Mouse (Mus musculus) olfactory bulb, adult 2 months (tissue): Measurements from ENCODE around the gene Mon2.

Experiments used
- CTCF ChIP-seq: fragments of 200-500 bp; IDR thresholded peaks from 2 replicates; pipeline ENCODE4 v1.5.1; 2012; ENCODE audit warnings: low read depth, mild to moderate bottlenecking, low read length, moderate library complexity; ENCODE audit not compliant: insufficient read depth
- POLR2A ChIP-seq: fragments of 200-500 bp; IDR thresholded peaks from 2 replicates; pipeline ENCODE4 v1.6.1; 2012; ENCODE audit warnings: mild to moderate bottlenecking, low read depth, low read length, moderate library complexity; ENCODE audit not compliant: insufficient read depth

DNA sequence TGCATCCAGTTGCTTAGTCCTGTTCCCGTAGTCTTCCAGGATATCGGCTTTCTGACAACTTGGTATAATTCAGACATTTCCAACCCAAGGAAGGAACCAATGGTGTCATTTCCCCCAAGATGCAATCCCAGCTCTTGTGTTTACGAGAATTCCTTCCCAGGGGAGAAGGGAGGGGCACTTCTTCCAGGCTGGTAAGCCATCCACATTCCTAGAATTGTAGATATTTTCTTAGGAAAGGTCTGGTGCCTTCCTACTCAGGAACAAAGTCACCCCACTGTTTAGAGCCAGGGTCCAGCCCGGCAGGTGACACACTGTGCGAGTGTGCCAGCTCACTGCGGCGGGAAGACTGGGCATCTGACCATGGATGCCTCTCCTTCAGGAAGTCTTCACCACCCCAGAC lies 133.5 kb downstream of the Mon2 start:
- TF ChIP-seq CTCF (no peak), POLR2A (no peak)
